Mouse (Mus musculus) gastrocnemius, postnatal 10 days (tissue): ENCODE data around the gene Abcg4. TPM values are rescaled to one million over a fixed set of nuclear protein-coding genes. Genes with fewer than 3 reads are reported as not detected.

Experiments
- DNase-seq: peaks from one replicate; pipeline ENCODE4 v3.0.0; 2021; ENCODE audit warnings: mixed read lengths
- microRNA-seq, 2 experiments: library from miRNA; unstranded; fragments of <30 nt; microRNA quantifications; one replicate each; pipeline ENCODE4 v1.2.0; 2021
- total RNA-seq, 2 experiments: library from RNA; stranded (reverse); gene quantifications; 2 replicates each; pipeline ENCODE4 v1.2.3; 2021

Gene Abcg4
- total RNA-seq, 2 experiments from 2014 or later, result 0.68 to 1.3 TPM

GRCm38 (mm10) chr9:44238501-44239190 lies 49.8 kb downstream of the Abcg4 start:
- no peak for DNase-seq

GRCm38 (mm10) chr9:44237128-44237527 lies 51.3 kb downstream of the Abcg4 start:
- no peak for DNase-seq

- no peak for DNase-seq
Measured at GRCm38 (mm10) chr9:44236601-44237000, 51.8 kb downstream of the Abcg4 start.

- peak; percentile 40 for DNase-seq
Measured at GRCm38 (mm10) chr9:44234479-44235427, 53.7 kb downstream of the Abcg4 start.

- DNase-seq, result peak; percentile 97
Measured at GRCm38 (mm10) chr9:44233802-44234478, 54.5 kb downstream of the Abcg4 start, which contains the start of gene Cbl. TSS of gene Cbl (minus strand) at chr9:44234049.

GRCm38 (mm10) chr9:44233021-44233801 lies 55.2 kb downstream of the Abcg4 start:
- DNase-seq, result no peak

GRCm38 (mm10) chr9:44231609-44232008 lies 56.8 kb downstream of the Abcg4 start:
- DNase-seq, result no peak

GRCm38 (mm10) chr9:44225993-44226392 lies 62.4 kb downstream of the Abcg4 start:
- no peak for DNase-seq

Small RNA genes within 50 kb of the gene (microRNA-seq; reads per million reads assigned to microRNA genes)
- gene Gm44335, result 0 reads per million in 2 experiments

Other genes starting within 250 kb of the Abcg4 start
- gene Thy1, start 245.2 kb downstream of the Abcg4 start, total RNA-seq, result 10 to 100 TPM; 42.5 to 44.6 TPM
- gene Usp2, start 221.6 kb downstream of the Abcg4 start, total RNA-seq, result 100 to 1,000 TPM; 102 to 133 TPM
- under 1 TPM in 1 of 2 experiments, not detected in 1; 0.18 TPM for gene Mfrp, start 186.9 kb downstream of the Abcg4 start, total RNA-seq
- 10 to 100 TPM; 25.9 to 26.0 TPM for gene C1qtnf5, start 181.4 kb downstream of the Abcg4 start, total RNA-seq
- under 1 TPM; 0.23 to 0.49 TPM for gene Gm49380, start 175.1 kb downstream of the Abcg4 start, total RNA-seq
- gene Rnf26, start 175.1 kb downstream of the Abcg4 start, total RNA-seq, result 10 to 100 TPM; 13.0 to 15.1 TPM
- 100 to 1,000 TPM; 107 to 115 TPM for gene Mcam, start 154.1 kb downstream of the Abcg4 start, total RNA-seq
- gene Cbl, start 54.6 kb downstream of the Abcg4 start, total RNA-seq, result 10 to 100 TPM; 15.8 to 22.1 TPM
- not detected for gene Ccdc153, start 47.9 kb downstream of the Abcg4 start, total RNA-seq
- 1 to 10 TPM; 1.2 to 1.4 TPM for gene Pdzd3, start 37.1 kb downstream of the Abcg4 start, total RNA-seq
- gene Nlrx1, start 20.0 kb downstream of the Abcg4 start, total RNA-seq, result 10 to 100 TPM; 21.6 to 23.0 TPM
- 10 to 100 TPM in 1 of 2 experiments, 1 to 10 TPM in 1; 9.8 to 11.0 TPM for gene Hinfp, start 17.1 kb upstream of the Abcg4 start, total RNA-seq
- 10 to 100 TPM in 1 of 2 experiments, 1 to 10 TPM in 1; 7.5 to 15.7 TPM for gene C2cd2l, start 31.7 kb upstream of the Abcg4 start, total RNA-seq
- 10 to 100 TPM; 11.7 to 17.0 TPM for gene Dpagt1, start 37.4 kb upstream of the Abcg4 start, total RNA-seq
- 10 to 100 TPM; 41.0 to 47.2 TPM for gene H2afx, start 46.1 kb upstream of the Abcg4 start, total RNA-seq
- gene Hmbs, start 55.6 kb upstream of the Abcg4 start, total RNA-seq, result 10 to 100 TPM; 29.2 to 31.0 TPM
- gene Vps11, start 73.1 kb upstream of the Abcg4 start, total RNA-seq, result 10 to 100 TPM; 18.2 to 20.2 TPM
- gene Hyou1, start 90.9 kb upstream of the Abcg4 start, total RNA-seq, result 10 to 100 TPM; 27.0 to 36.3 TPM
- gene Slc37a4, start 108.2 kb upstream of the Abcg4 start, total RNA-seq, result 100 to 1,000 TPM; 120 to 138 TPM
- 1,000 to 10,000 TPM; 1,287 to 1,346 TPM for gene Rps25, start 118.5 kb upstream of the Abcg4 start, total RNA-seq
- 10 to 100 TPM; 28.2 to 35.3 TPM for gene Trappc4, start 119.0 kb upstream of the Abcg4 start, total RNA-seq
- gene Ccdc84, start 130.0 kb upstream of the Abcg4 start, total RNA-seq, result 10 to 100 TPM in 1 of 2 experiments, 1 to 10 TPM in 1; 5.9 to 10.2 TPM
- gene Foxr1, start 152.5 kb upstream of the Abcg4 start, total RNA-seq, result not detected
- under 1 TPM; 0.38 to 0.65 TPM for gene Upk2, start 166.4 kb upstream of the Abcg4 start, total RNA-seq
- gene Bcl9l, start 194.2 kb upstream of the Abcg4 start, total RNA-seq, result 10 to 100 TPM; 65.4 to 77.6 TPM